In the genomic region with DNA sequence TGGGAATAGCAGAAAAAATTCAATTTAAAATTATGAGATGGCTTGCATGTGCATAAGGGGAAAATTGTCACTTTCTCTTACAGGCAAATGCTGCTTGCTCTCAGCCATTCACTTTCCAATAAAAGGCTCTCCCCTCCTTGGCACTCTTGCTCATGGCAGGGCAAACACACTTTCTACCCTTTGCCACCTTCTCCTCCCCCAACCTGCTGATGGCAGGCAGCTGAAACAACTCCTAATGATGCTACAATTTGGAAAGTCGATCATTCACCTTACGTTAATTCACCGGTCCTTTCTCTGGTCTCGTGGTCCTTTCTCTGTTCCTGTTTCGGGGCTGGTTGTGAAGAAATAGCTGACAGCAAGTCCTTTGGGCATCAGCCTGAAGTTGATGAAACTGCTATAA, we compare ENCODE assay signal across 10 mouse cellular contexts.
DNase-seq lines count a peak whose midpoint lies in the region; ATAC-seq and TF ChIP-seq lines count a peak whose summit lies in the region.
"Had no signal": no experiment of that assay in that cellular context is flagged by ENCODE, and none has a peak within 500 bp of the region (broad histone marks: within the 10 kb centered on the region; RNA-seq: fewer than 3 reads in every experiment).

No protein-coding gene starts in this region.

- peaks cover 12% of the 10 kb centered on the region; the same call in 1 of the 2 replicates for H3K4me1 ChIP-seq in cerebellum, adult 2 months (ENCODE audit: control insufficient read depth, insufficient read depth, low read length)
- peaks cover 64% of the 10 kb centered on the region for H3K4me1 ChIP-seq in hindbrain, embryonic 13.5 days (replicated peaks)
- peaks cover 18% of the 10 kb centered on the region; the same call in 1 of the 2 replicates for H3K4me1 ChIP-seq in neural tube, embryonic 12.5 days
- H3K4me1 ChIP-seq: liver, embryonic 13.5 days had no signal

- H3K9ac ChIP-seq in hindbrain, embryonic 13.5 days: peak overlapping the region; percentile 72
- peak overlapping the region; percentile 33; the same call in 1 of the 2 replicates for H3K9ac ChIP-seq in neural tube, embryonic 12.5 days
- H3K9ac ChIP-seq: liver, embryonic 13.5 days had no signal

- peak; percentile 51 to 55 for DNase-seq in cerebellum, adult 2 months
- DNase-seq in cerebellum, adult 8-10 months: no peak
- DNase-seq in layer of hippocampus, adult 2 months (ENCODE audit: low spot score in 2 of 2): no peak
- DNase-seq in layer of hippocampus, postnatal 36 days: no peak
- DNase-seq in thymus, postnatal 0 days (ENCODE audit: low spot score): no peak
- DNase-seq: heart, adult 11 months; liver, embryonic 13.5 days had no signal

- no peak for TF ChIP-seq POLR2A in cerebellum, adult 2 months (IDR thresholded peaks at IDR 0.05; ENCODE audit: borderline replicate concordance, insufficient read depth, low read length)

- no peaks in the 10 kb centered on the region for H3K36me3 ChIP-seq in hindbrain, embryonic 13.5 days
- H3K36me3 ChIP-seq in neural tube, embryonic 12.5 days: no peaks in the 10 kb centered on the region
- H3K36me3 ChIP-seq: liver, embryonic 13.5 days had no signal

- TF ChIP-seq CTCF in cerebellum, adult 2 months (IDR thresholded peaks at IDR 0.05; ENCODE audit: borderline replicate concordance, insufficient read depth, low read depth, low read length): no peak
- no peak for TF ChIP-seq CTCF in layer of hippocampus, adult 2 months (conservative IDR thresholded peaks at IDR 0.05)

- peak overlapping the region; percentile 81 for H3K4me2 ChIP-seq in hindbrain, embryonic 13.5 days
- peak overlapping the region; percentile 80 for H3K4me2 ChIP-seq in neural tube, embryonic 12.5 days (replicated peaks)
- H3K4me2 ChIP-seq: liver, embryonic 13.5 days had no signal

- WGBS in cerebellum, adult 2 months: 16% methylated on average over 5 of the region's 5 CpGs
- WGBS in hindbrain, embryonic 13.5 days: 66% methylated on average over 5 of the region's 5 CpGs
- WGBS in neural tube, embryonic 12.5 days: 64% methylated on average over 5 of the region's 5 CpGs

- ATAC-seq in hindbrain, embryonic 13.5 days (ENCODE audit: low FRiP score): no peak
- ATAC-seq in neural tube, embryonic 12.5 days (ENCODE audit: low FRiP score, low read depth): no peak
- no peak for ATAC-seq in monocyte, adult 5-6 weeks (replicated peaks; ENCODE audit: insufficient number of reproducible peaks, low FRiP score, low TSS enrichment, poor library complexity, severe bottlenecking)

- H3K9me3 ChIP-seq in hindbrain, embryonic 13.5 days: no peaks in the 10 kb centered on the region
- no peaks in the 10 kb centered on the region for H3K9me3 ChIP-seq in neural tube, embryonic 12.5 days
- H3K9me3 ChIP-seq: liver, embryonic 13.5 days had no signal

- H3K27ac ChIP-seq in cerebellum, adult 2 months (ENCODE audit: insufficient read depth, low read length): peak overlapping the region; percentile 99
- peak overlapping the region; percentile 23; the same call in 1 of the 2 replicates for H3K27ac ChIP-seq in layer of hippocampus, adult 2 months
- peak overlapping the region; percentile 13; the same call in 1 of the 2 replicates for H3K27ac ChIP-seq in hindbrain, embryonic 13.5 days
- H3K27ac ChIP-seq in neural tube, embryonic 12.5 days: no peak overlapping the region
- H3K27ac ChIP-seq: liver, embryonic 13.5 days had no signal

- H3K4me3 ChIP-seq in cerebellum, adult 2 months (replicated peaks; ENCODE audit: insufficient read depth, low read depth, low read length): peak overlapping the region; percentile 92
- H3K4me3 ChIP-seq in layer of hippocampus, adult 2 months: peak overlapping the region; percentile 64; the same call in 1 of the 2 replicates
- H3K4me3 ChIP-seq in hindbrain, embryonic 13.5 days: peak overlapping the region; percentile 49
- peak overlapping the region; percentile 27 for H3K4me3 ChIP-seq in neural tube, embryonic 12.5 days
- H3K4me3 ChIP-seq: liver, embryonic 13.5 days had no signal

- H3K27me3 ChIP-seq in cerebellum, adult 2 months (ENCODE audit: control insufficient read depth, insufficient read depth, low read length): no peaks in the 10 kb centered on the region
- peaks cover 8% of the 10 kb centered on the region for H3K27me3 ChIP-seq in hindbrain, embryonic 13.5 days
- H3K27me3 ChIP-seq in neural tube, embryonic 12.5 days (replicated peaks): 0 out of 2 replicates have a peak, but pooled peaks cover 3% of the 10 kb centered on the region

Comparison
In these comparisons a context has a peak if more than half of its experiments do, and no peak if none do; other contexts are left out.
1. DNase-seq: peak in cerebellum, adult 2 months (2 of 2); none in cerebellum, adult 8-10 months (single experiment), layer of hippocampus, adult 2 months (0 of 2), layer of hippocampus, postnatal 36 days (0 of 2) and thymus, postnatal 0 days (single experiment).
2. H3K4me3 ChIP-seq: peak in every context shown above with its lines; median percentile 92 in cerebellum, adult 2 months; 64 in layer of hippocampus, adult 2 months; 49 in hindbrain, embryonic 13.5 days; 27 in neural tube, embryonic 12.5 days.